Mouse (Mus musculus) forebrain, embryonic 16.5 days (tissue): Measurements from ENCODE around the gene Hdac6. TPM values are rescaled to one million over a fixed set of nuclear protein-coding genes. Genes with fewer than 3 reads are reported as not detected.

Experiments used
- ATAC-seq: fragments of 200-750 bp; cut with Nextera tagmentation; 2 replicates; pipeline ENCODE4 v1.8.0; 2017; ENCODE audit warnings: mild to moderate bottlenecking, moderate library complexity
- H3K27ac ChIP-seq: fragments of 300-500 bp; sonication (generic); 2 replicates; pipeline ENCODE4 v1.5.1; 2014; ENCODE audit warnings: low read length, control low read depth
- H3K27me3 ChIP-seq: fragments of 300-500 bp; sonication (generic); replicated peaks from 2 replicates; pipeline ENCODE4 v1.6.1; 2014; ENCODE audit warnings: low read length; ENCODE audit not compliant: control insufficient read depth, insufficient read depth
- H3K36me3 ChIP-seq: fragments of 300-500 bp; sonication (generic); 2 replicates; pipeline ENCODE4 v1.6.1; 2014; ENCODE audit not compliant: control insufficient read depth, insufficient read depth
- H3K4me1 ChIP-seq: fragments of 300-500 bp; sonication (generic); replicated peaks from 2 replicates; pipeline ENCODE4 v1.6.1; 2014; ENCODE audit warnings: low read length; ENCODE audit not compliant: control insufficient read depth, insufficient read depth
- H3K4me2 ChIP-seq: fragments of 300-500 bp; sonication (generic); 2 replicates; pipeline ENCODE4 v1.6.1; 2014; ENCODE audit warnings: mild to moderate bottlenecking, low read length, control low read depth
- H3K4me3 ChIP-seq: fragments of 300-500 bp; sonication (generic); replicated peaks from 2 replicates; pipeline ENCODE4 v1.5.1; 2014; ENCODE audit warnings: mild to moderate bottlenecking, low read length, control low read depth
- H3K9ac ChIP-seq: fragments of 300-500 bp; sonication (generic); replicated peaks from 2 replicates; pipeline ENCODE4 v1.6.1; 2014; ENCODE audit warnings: low read depth, low read length, control low read depth
- H3K9me3 ChIP-seq: fragments of 300-500 bp; sonication (generic); 2 replicates; pipeline ENCODE4 v1.6.1; 2016; ENCODE audit warnings: low read length; ENCODE audit not compliant: control insufficient read depth
- WGBS: fragments of 180-500 bp; shearing (Covaris S2); extraction: QIAGEN DNeasy Blood & Tissue Kit; methylation state at CpG from one replicate; pipeline ENCODE4 v1.1.7; 2014; 5-methylcytosine and 5-hydroxymethylcytosine counted together
- polyA plus RNA-seq: library from polyadenylated mRNA; unstranded; fragments of >200 nt; fragmentation: Nextera tagmentation; extraction: Ambion mirVana; gene quantifications from 2 replicates; pipeline ENCODE4 v1.2.1, GENCODE M21; 2015

Hdac6 gene
- polyA plus RNA-seq, 1 experiment from 2014 or later = 59.8 TPM

DNA sequence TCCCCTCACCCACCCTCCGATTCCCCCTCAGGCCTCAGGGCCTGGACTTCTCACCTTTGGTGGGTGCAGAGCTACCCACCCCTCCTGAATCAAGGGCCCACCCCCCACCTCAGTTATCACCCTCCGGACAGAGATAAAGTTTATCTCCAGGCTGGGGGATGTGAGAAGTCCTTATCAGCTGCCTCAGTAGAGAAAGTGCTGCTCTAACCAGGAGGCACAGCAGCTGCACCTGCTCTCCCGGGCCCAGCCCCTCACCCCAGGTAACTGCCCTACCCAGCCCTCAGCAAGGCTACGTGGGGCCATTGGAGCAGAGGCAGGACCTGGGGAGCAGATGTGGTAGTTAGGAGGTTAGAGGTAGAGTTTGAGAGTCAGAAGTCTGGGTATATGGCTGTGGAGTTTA is 18.5 kb upstream of the Hdac6 start:
- no peaks in the 10 kb centered on the region for H3K4me1 ChIP-seq
- no peak overlapping the region for H3K4me2 ChIP-seq
- H3K9ac ChIP-seq = no peak overlapping the region
- no peak overlapping the region for H3K4me3 ChIP-seq
- no peaks in the 10 kb centered on the region for H3K27me3 ChIP-seq
- WGBS = 77% methylated on average over 4 of the region's 4 CpGs
- no peaks in the 10 kb centered on the region for H3K9me3 ChIP-seq
- H3K27ac ChIP-seq = no peak overlapping the region
- H3K36me3 ChIP-seq = no peaks in the 10 kb centered on the region
- no peak for ATAC-seq

DNA sequence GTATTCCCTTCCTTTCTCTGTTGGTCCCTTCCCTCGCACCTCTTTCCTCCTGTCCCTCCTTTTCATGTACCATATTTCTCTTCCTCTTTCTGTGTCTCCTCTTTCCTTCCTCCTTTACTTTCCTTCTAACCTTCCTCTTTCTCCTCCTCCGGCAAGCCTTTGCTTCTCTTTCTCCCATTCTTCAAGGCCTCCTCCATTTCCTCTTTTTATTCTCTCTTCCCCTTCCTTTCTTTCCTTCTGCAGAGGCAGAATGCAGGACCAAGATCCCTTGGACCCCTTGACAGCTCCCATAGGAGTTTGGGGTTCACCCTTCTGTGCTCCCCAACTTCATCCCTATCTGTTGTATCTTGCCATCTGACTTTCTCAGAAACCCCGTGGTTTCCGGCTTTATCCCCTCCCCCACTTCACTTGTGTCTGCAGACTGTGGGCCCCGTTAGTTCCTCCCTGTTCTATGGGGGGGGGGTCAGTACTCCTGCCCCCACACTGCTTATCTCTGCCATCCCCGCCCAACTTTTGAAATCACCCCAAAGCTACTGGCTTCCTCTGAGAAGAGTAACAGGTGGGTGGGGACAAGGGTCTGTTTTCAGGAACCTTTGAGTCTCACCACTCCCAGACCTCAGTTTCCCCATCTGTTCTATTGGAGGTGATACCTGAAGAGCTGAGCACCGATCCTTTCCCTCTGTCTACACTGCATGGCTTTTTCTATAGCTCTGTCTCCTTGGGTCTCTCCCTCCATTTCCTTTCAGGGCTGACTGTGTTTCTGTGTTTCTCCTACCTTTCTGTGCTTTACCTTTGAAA is 16.3 kb upstream of the Hdac6 start:
- H3K9me3 ChIP-seq = no peaks in the 10 kb centered on the region
- no peak for ATAC-seq
- H3K27ac ChIP-seq = no peak overlapping the region
- no peaks in the 10 kb centered on the region for H3K36me3 ChIP-seq
- no peak overlapping the region for H3K9ac ChIP-seq
- no peaks in the 10 kb centered on the region for H3K27me3 ChIP-seq
- no peak overlapping the region for H3K4me3 ChIP-seq
- no peaks in the 10 kb centered on the region for H3K4me1 ChIP-seq
- 81% methylated on average over 7 of the region's 7 CpGs for WGBS
- no peak overlapping the region for H3K4me2 ChIP-seq

DNA sequence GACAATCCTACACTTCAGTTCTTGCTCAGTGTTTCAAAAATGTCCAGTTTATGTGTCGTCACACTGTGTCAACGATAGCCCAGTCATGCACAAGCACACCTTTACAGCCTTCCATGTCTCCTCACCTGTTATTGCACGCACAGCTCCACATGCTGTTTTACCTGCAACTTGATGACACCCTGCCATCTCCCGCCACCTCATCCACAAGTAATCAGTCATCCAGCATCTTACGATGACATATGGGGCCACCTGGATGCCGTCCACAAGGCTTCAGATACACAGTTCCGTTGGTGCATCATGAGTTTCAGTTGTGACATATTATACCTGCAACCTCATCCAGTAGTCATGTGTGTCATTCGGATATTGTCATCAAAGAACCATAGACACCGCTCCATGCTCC is 11.2 kb upstream of the Hdac6 start:
- Histone ChIP-seq H3K27ac (no peak overlapping the region), H3K4me1 (no peaks in the 10 kb centered on the region), H3K9ac (no peak overlapping the region), H3K27me3 (no peaks in the 10 kb centered on the region), H3K9me3 (no peaks in the 10 kb centered on the region), H3K4me3 (no peak overlapping the region), H3K36me3 (no peaks in the 10 kb centered on the region), H3K4me2 (no peak overlapping the region)
- ATAC-seq = no peak
- 93% methylated on average over 9 of the region's 9 CpGs for WGBS

DNA sequence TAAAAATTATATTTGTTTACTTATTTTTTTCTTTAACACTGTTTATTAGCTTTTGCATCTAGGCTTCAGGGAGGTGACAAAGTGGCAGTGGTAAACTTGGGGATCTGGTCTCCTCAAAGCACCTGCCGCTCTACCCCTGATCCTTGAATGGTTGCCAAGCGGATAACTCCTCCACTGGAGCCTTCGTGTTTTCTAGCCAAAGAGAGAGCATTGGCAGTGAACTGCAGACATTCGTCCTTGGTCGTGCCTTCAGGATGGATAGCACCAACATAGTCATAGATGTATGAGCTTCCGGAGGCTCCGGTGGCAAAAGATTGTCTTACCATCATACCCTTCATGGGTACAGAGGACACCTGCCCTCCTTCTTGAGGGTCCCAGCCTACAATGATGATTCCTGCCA is 2.4 kb upstream of the Hdac6 start:
- H3K9me3 ChIP-seq = no peaks in the 10 kb centered on the region
- no peaks in the 10 kb centered on the region for H3K27me3 ChIP-seq
- peaks cover 6% of the 10 kb centered on the region for H3K4me1 ChIP-seq
- ATAC-seq = no peak
- no peak overlapping the region for H3K27ac ChIP-seq
- 96% methylated on average over 7 of the region's 7 CpGs for WGBS
- H3K4me3 ChIP-seq = no peak overlapping the region
- no peaks in the 10 kb centered on the region for H3K36me3 ChIP-seq
- no peak overlapping the region for H3K9ac ChIP-seq
- no peak overlapping the region for H3K4me2 ChIP-seq

DNA sequence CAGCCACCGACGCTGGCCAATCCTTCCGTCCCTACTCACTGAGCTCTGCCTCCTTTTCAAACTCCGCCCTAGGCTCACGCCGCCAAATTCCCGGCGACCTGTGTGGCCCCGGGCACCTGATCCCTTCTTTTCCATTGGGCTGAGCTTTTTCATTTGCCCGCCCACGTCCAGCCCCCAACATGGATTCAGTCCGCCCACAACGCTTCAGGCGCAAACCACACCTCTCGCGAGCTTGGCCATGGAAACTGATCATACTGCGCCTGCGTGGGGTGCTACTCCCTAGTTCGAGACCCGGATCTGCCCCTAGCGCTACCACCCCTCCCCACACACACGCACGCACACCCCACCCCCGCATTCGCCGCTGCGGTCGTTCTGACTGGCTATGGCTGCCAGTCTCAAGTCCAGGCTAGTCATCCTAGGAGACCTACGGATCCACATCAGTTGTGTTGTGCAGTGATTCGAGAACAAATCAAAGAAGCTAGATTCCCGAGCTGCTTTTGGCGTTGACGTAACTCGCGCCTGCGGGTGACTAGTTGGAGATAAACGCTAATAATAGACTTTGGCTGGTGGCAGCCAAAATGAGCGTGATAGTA is 307 bp upstream of the Hdac6 start:
- ATAC-seq = peak; percentile 99
- WGBS = 17% methylated on average over 37 of the region's 38 CpGs
- Histone ChIP-seq H3K36me3 (no peaks in the 10 kb centered on the region), H3K9me3 (no peaks in the 10 kb centered on the region), H3K27me3 (no peaks in the 10 kb centered on the region), H3K4me1 (peaks cover 6% of the 10 kb centered on the region), H3K9ac (peak overlapping the region; percentile 53), H3K27ac (peak overlapping the region; percentile 66), H3K4me3 (peak overlapping the region; percentile 58), H3K4me2 (peak overlapping the region; percentile 49)

DNA sequence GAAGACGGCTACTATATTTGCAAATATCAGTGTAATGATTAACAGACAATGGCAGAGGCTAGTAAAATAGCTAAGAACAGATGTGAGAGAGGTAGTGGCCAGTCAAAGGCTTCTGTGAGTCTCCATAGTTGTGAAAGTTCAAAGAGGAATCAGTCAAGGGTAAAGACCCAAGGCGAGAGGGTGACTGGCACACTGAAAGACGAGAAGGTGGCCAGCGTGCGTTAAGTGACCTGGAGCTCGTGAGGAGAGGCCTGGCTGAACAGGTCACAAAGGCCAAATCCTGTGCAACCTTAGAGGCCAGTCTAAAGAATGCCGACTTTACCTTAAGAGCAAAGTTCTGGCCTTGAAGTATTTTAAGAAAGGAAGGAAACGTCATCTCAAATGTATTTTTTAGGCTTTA is 2.1 kb downstream of the Hdac6 start:
- 75% methylated on average over 8 of the region's 8 CpGs for WGBS

DNA sequence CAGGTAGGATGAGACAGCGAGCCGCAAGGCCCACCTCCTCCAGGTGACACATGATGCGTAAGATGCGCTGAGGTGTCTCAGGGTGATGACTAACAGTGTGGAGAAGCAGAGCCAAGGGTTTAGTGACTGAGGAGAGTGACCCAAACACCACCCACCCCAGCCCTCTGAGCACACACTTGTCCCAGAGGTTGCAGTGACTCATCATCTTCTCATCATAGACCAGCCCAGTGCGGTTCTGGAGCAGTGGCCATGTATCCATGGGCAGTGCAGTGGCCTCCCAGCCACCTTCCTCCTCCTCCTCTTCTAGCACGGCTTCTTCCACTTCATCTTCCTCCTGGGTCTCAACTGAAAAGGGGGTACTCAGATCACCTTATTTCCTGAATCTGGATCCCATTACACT is 10.0 kb downstream of the Hdac6 start:
- 91% methylated on average over 5 of the region's 6 CpGs for WGBS
- no peak for ATAC-seq

More for the DNA sequence above, 2.1 kb downstream of the Hdac6 start:
- Histone ChIP-seq H3K27me3 (no peaks in the 10 kb centered on the region), H3K4me1 (peaks cover 6% of the 10 kb centered on the region), H3K9me3 (no peaks in the 10 kb centered on the region), H3K27ac (no peak overlapping the region), H3K9ac (no peak overlapping the region), H3K4me3 (no peak overlapping the region), H3K4me2 (no peak overlapping the region), H3K36me3 (no peaks in the 10 kb centered on the region)
- ATAC-seq = no peak

DNA sequence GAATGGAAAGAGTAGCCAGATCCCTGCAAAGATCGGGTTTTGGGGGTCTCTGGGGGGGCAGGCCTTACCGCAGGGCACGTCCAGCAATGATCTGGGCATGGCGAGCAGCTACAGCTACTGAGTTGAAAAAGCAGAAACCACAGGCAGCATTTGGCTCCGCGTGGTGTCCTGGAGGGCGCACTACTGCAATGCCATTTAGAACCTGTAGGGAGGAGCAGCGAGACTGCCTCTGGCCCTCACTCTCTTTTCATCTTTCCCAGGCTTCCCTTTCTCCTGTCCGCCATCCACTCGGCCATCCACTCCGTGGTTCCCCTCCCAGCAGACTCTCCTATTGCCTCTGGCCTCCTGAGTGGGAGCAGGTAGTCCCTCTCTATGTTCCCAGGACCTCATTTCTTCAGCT is 10.8 kb downstream of the Hdac6 start:
- Histone ChIP-seq H3K4me3 (no peak overlapping the region), H3K4me2 (no peak overlapping the region), H3K36me3 (no peaks in the 10 kb centered on the region; the same call in 1 of the 2 replicates), H3K27me3 (no peaks in the 10 kb centered on the region), H3K9me3 (no peaks in the 10 kb centered on the region), H3K9ac (no peak overlapping the region), H3K27ac (no peak overlapping the region), H3K4me1 (no peaks in the 10 kb centered on the region)
- no peak for ATAC-seq
- 55% methylated on average over 10 of the region's 11 CpGs for WGBS

More for the DNA sequence above, 10.0 kb downstream of the Hdac6 start:
- H3K9ac ChIP-seq = no peak overlapping the region
- no peaks in the 10 kb centered on the region; the same call in 1 of the 2 replicates for H3K36me3 ChIP-seq
- no peaks in the 10 kb centered on the region for H3K4me1 ChIP-seq
- H3K4me3 ChIP-seq = no peak overlapping the region
- no peaks in the 10 kb centered on the region for H3K9me3 ChIP-seq
- no peaks in the 10 kb centered on the region for H3K27me3 ChIP-seq
- no peak overlapping the region for H3K27ac ChIP-seq
- H3K4me2 ChIP-seq = no peak overlapping the region

DNA sequence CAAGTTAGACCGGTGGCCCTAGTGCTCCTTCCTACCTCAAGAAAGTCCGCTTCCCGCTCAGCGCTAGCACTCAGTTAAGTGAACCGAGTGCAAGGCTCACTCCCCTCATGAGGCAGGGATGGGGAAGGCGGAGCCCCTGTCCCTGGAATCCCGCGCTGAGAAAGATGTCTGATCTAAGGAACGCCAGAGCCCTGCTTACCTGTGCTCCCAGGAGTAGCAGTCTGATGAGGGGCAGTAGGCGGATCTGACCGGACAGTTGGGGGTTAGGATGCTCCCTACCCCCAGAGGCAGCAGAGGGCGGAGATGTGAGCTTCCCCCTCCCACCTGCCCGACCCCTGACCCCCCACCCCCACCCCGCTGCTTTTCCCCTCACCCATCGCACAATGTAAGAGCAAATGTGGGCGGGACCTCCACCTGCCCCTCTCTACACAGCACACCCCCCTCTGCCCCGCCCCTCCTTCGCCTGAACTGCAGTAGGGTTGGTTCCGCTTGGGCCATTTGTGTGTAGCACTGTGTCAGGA is 19.4 kb downstream of the Hdac6 start, which contains the start of gene Eras:
TSS of gene Eras (minus strand) at position 338 of the 521 bp plus-strand sequence.
- Histone ChIP-seq H3K4me3 (no peak within 1 kb of the TSS), H3K4me1 (no peaks in the 10 kb centered on the region), H3K9me3 (no peaks in the 10 kb centered on the region), H3K9ac (no peak within 1 kb of the TSS), H3K36me3 (peaks cover 6% of the 10 kb centered on the region), H3K27me3 (no peaks in the 10 kb centered on the region), H3K27ac (no peak within 1 kb of the TSS), H3K4me2 (no peak within 1 kb of the TSS)
- ATAC-seq = no peak
- 24% methylated on average over 19 of the region's 19 CpGs for WGBS
